Mouse (Mus musculus): ENCODE measurements at regions not wholly inside any gene's neighbourhood (a gene's known extent, or its start where the extent isn't known, plus 50 kb on each side); places are given as distances from the start of the nearest gene placed in this dataset.

- DNase-seq (ENCODE audit: low spot score in 2 of 2): no peak
These were observed 66.5 kb upstream of the 1700016C15Rik start for GRCm38 (mm10) chr1:177663163-177663562.

- no peak for DNase-seq (ENCODE audit: low spot score in 2 of 2)
These were observed 62.4 kb upstream of the 1700016C15Rik start for GRCm38 (mm10) chr1:177667041-177667791.

- no peak for DNase-seq (ENCODE audit: low spot score in 2 of 2)
These were observed 59.0 kb upstream of the 1700016C15Rik start for GRCm38 (mm10) chr1:177670576-177670975.

- no peak for DNase-seq (ENCODE audit: low spot score in 2 of 2)
These were observed 53.0 kb upstream of the 1700016C15Rik start for GRCm38 (mm10) chr1:177676657-177677056.

- no peak for DNase-seq (ENCODE audit: low spot score in 2 of 2)
These were observed 50.8 kb upstream of the 1700016C15Rik start for GRCm38 (mm10) chr1:177678832-177679231.
